Mouse (Mus musculus) testis, adult 2 months (tissue): Measurements from ENCODE around the gene Ilkap.

Experiments used
- CTCF ChIP-seq: fragments of 200-500 bp; IDR thresholded peaks from 2 replicates; pipeline ENCODE4 v1.5.1; 2012; ENCODE audit warnings: low read depth, mild to moderate bottlenecking, inconsistent platforms, low read length, moderate library complexity; ENCODE audit not compliant: control insufficient read depth, insufficient read depth, insufficient replicate concordance
- POLR2A ChIP-seq: fragments of 200-500 bp; IDR thresholded peaks from 2 replicates; pipeline ENCODE4 v1.6.1; 2012; ENCODE audit warnings: low read depth, mild to moderate bottlenecking, inconsistent platforms, low read length, moderate library complexity; ENCODE audit not compliant: control insufficient read depth

DNA sequence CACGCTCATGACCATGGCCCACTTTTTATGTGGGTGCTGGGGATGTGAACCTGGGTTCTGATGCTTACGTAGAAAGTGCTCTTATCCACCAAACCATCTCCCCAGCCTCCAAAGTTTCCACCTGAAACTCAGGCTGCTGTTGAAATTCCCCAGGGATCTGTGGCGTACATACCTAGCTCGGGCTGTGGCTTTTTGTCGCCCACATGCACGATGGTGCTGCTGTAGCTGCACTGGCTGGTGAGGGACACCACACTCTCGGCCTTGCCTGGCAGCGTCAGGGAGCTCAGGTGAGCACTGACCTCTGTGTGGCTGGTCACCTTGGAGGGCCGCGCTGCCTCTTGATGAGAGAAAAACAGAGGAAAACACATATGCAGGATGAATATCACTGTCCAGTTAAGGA lies 30.6 kb upstream of the Ilkap start:
- TF ChIP-seq CTCF (no peak), POLR2A (no peak)
